Mouse (Mus musculus) MN1 (cell line): ENCODE results near the gene Sdhb.

Source experiments
- DNase-seq: peaks from one replicate; pipeline ENCODE4 v3.0.0-alpha.2; 2016; ENCODE audit warnings: low spot score

The Sdhb gene

GRCm38 (mm10) chr4:141014114-141014513 lies 53.1 kb downstream of the Sdhb start:
- DNase-seq: no peak

- DNase-seq: no peak
These were observed 53.9 kb downstream of the Sdhb start for GRCm38 (mm10) chr4:141014856-141015255.

GRCm38 (mm10) chr4:141015356-141015755 lies 54.4 kb downstream of the Sdhb start:
- no peak for DNase-seq

GRCm38 (mm10) chr4:141016311-141016710 lies 55.3 kb downstream of the Sdhb start:
- peak; percentile 77 for DNase-seq

- DNase-seq: no peak
These were observed 56.8 kb downstream of the Sdhb start for GRCm38 (mm10) chr4:141017657-141018436.

GRCm38 (mm10) chr4:141020220-141020619 lies 59.2 kb downstream of the Sdhb start:
- DNase-seq: no peak

GRCm38 (mm10) chr4:141020811-141021613 lies 60.0 kb downstream of the Sdhb start:
- peak; percentile 46 for DNase-seq

GRCm38 (mm10) chr4:141021614-141021929 lies 60.6 kb downstream of the Sdhb start:
- DNase-seq: peak; percentile 74

GRCm38 (mm10) chr4:141024052-141024451 lies 63.0 kb downstream of the Sdhb start:
- no peak for DNase-seq

- DNase-seq: no peak
These were observed 64.0 kb downstream of the Sdhb start for GRCm38 (mm10) chr4:141024992-141025391.
